Comparison of ENCODE assay signal across 8 mouse cellular contexts in genomic region chr5:142441332-142442044, GRCm38 (mm10). TPM values are rescaled to one million over a fixed set of nuclear protein-coding genes. Genes with fewer than 3 reads are reported as not detected.
A peak's percentile ranks its signal among the peaks of the same experiment; 100 is the strongest.
DNase-seq lines count a peak whose midpoint lies in the region; ATAC-seq and TF ChIP-seq lines count a peak whose summit lies in the region.

No protein-coding gene starts in this region.

- DNase-seq in heart, adult 18-20 months = no peak
- peak; percentile 54 for DNase-seq in Patski (ENCODE audit: low read depth, low spot score)
- DNase-seq in midbrain, embryonic 10.5 days (ENCODE audit: low spot score) = no peak
- no peak for DNase-seq in c-Kit-positive CD71-positive TER-119-positive erythroid progenitor cells, embryonic 14.5 days (ENCODE audit: low spot score)
- no peak for DNase-seq in frontal cortex, adult 2 months (ENCODE audit: extremely low spot score in 1 of 2, low spot score in 1 of 2)
- DNase-seq in adrenal gland, adult 8-10 months = no peak

- no peaks in the 10 kb centered on the region for H3K9me3 ChIP-seq in heart, embryonic 13.5 days
- no peaks in the 10 kb centered on the region for H3K9me3 ChIP-seq in hindbrain, embryonic 15.5 days
- no peaks in the 10 kb centered on the region for H3K9me3 ChIP-seq in midbrain, embryonic 10.5 days (replicated peaks)

- peak overlapping the region; percentile 51 for H3K4me3 ChIP-seq in heart, embryonic 13.5 days
- no peak overlapping the region for H3K4me3 ChIP-seq in hindbrain, embryonic 15.5 days
- H3K4me3 ChIP-seq in midbrain, embryonic 10.5 days = peak overlapping the region; percentile 51

- peak overlapping the region; percentile 79 for H3K9ac ChIP-seq in heart, embryonic 13.5 days
- H3K9ac ChIP-seq in hindbrain, embryonic 15.5 days = no peak overlapping the region

- H3K4me1 ChIP-seq in heart, embryonic 13.5 days = peaks cover 72% of the 10 kb centered on the region
- peaks cover 51% of the 10 kb centered on the region for H3K4me1 ChIP-seq in hindbrain, embryonic 15.5 days (replicated peaks)
- peaks cover 85% of the 10 kb centered on the region for H3K4me1 ChIP-seq in midbrain, embryonic 10.5 days

- in situ Hi-C loops in Patski (cut with MboI; ENCODE audit: low pct_unique_long_range_greater_than_20kb) = loop anchor here (5.0 kb wide), 2 partner anchors 34 to 74 kb away; no protein-coding TSS in a partner anchor

- no peaks in the 10 kb centered on the region for H3K27me3 ChIP-seq in heart, embryonic 13.5 days (replicated peaks)
- no peaks in the 10 kb centered on the region for H3K27me3 ChIP-seq in Patski
- H3K27me3 ChIP-seq in hindbrain, embryonic 15.5 days = no peaks in the 10 kb centered on the region
- no peaks in the 10 kb centered on the region for H3K27me3 ChIP-seq in midbrain, embryonic 10.5 days (ENCODE audit: low read depth, poor library complexity, severe bottlenecking)

- POLR2A ChIA-PET in Patski (lab: Charles Lee) = interaction anchor here (0.8 to 2.5 kb wide), 5 partner anchors 17 to 109 kb away, joined by 3 to 14 read pairs (median 3); partner anchors contain the start of genes Foxk1 and Radil

- no peak for TF ChIP-seq CTCF in Patski (IDR thresholded peaks at IDR 0.05)

- H3K27ac ChIP-seq in heart, embryonic 13.5 days (replicated peaks) = peak overlapping the region; percentile 94
- peak overlapping the region; percentile 82 for H3K27ac ChIP-seq in hindbrain, embryonic 15.5 days (replicated peaks)
- H3K27ac ChIP-seq in midbrain, embryonic 10.5 days (replicated peaks) = peak overlapping the region; percentile 86

- peak overlapping the region; percentile 76 for H3K4me2 ChIP-seq in heart, embryonic 13.5 days
- H3K4me2 ChIP-seq in hindbrain, embryonic 15.5 days = peak overlapping the region; percentile 53

- CTCF ChIA-PET in Patski (lab: Charles Lee) = interaction anchor here (1.2 to 2.5 kb wide), 5 partner anchors 16 to 77 kb away, joined by 3 to 8 read pairs (median 4); partner anchors contain the start of gene Foxk1

- no peak for ATAC-seq in heart, embryonic 13.5 days (ENCODE audit: extremely low read depth, insufficient number of reproducible peaks, low FRiP score, low TSS enrichment)
- peak; percentile 1 for ATAC-seq in Patski
- no peak for ATAC-seq in hindbrain, embryonic 15.5 days (ENCODE audit: low FRiP score, low read depth)

- 57% methylated on average over 22 of the region's 22 CpGs for WGBS in heart, embryonic 13.5 days
- WGBS in hindbrain, embryonic 15.5 days = 49% methylated on average over 22 of the region's 22 CpGs
- WGBS in midbrain, embryonic 10.5 days = 65% methylated on average over 22 of the region's 22 CpGs

- H3K36me3 ChIP-seq in heart, embryonic 13.5 days = peaks cover 11% of the 10 kb centered on the region
- no peaks in the 10 kb centered on the region; the same call in 1 of the 2 replicates for H3K36me3 ChIP-seq in hindbrain, embryonic 15.5 days
- H3K36me3 ChIP-seq in midbrain, embryonic 10.5 days = peaks cover 25% of the 10 kb centered on the region

RNA-seq across cellular contexts. Expression of gene Ap5z1, which starts 22.3 kb away (rescaled TPM):
- 6.9 and 7.4 TPM in 2 replicates for polyA plus RNA-seq in heart, embryonic 13.5 days (2015; fragmentation: Nextera tagmentation; extraction: Ambion mirVana)
- 1 to 10 TPM; 5.0 to 6.0 TPM for total RNA-seq in heart, adult 18-20 months (2021)
- 30.6 TPM for polyA plus RNA-seq in Patski (2021)
- 13.5 and 14.3 TPM in 2 replicates for polyA plus RNA-seq in hindbrain, embryonic 15.5 days (2015; fragmentation: Nextera tagmentation; extraction: Ambion mirVana)
- 12.3 and 14.6 TPM in 2 replicates for polyA plus RNA-seq in midbrain, embryonic 10.5 days (2016; fragmentation: Nextera tagmentation; extraction: Ambion mirVana)
- 30.7 and 30.8 TPM in 2 replicates for polyA plus RNA-seq in frontal cortex, adult 2 months (2012; rRNA removed)
- 10 to 100 TPM; 18.4 to 36.8 (median 26.5) TPM for total RNA-seq in adrenal gland, adult 8-10 months (2022)

RNA-seq across cellular contexts. Expression of gene Foxk1, which starts 40.2 kb away (rescaled TPM):
- 3.4 and 4.3 TPM in 2 replicates for polyA plus RNA-seq in heart, embryonic 13.5 days (2015; fragmentation: Nextera tagmentation; extraction: Ambion mirVana)
- 10 to 100 TPM; 15.7 to 15.9 TPM for total RNA-seq in heart, adult 18-20 months (2021)
- polyA plus RNA-seq in Patski (2021) = 29.3 TPM
- 6.1 and 6.6 TPM in 2 replicates for polyA plus RNA-seq in hindbrain, embryonic 15.5 days (2015; fragmentation: Nextera tagmentation; extraction: Ambion mirVana)
- 3.7 and 5.3 TPM in 2 replicates for polyA plus RNA-seq in midbrain, embryonic 10.5 days (2016; fragmentation: Nextera tagmentation; extraction: Ambion mirVana)
- polyA plus RNA-seq in frontal cortex, adult 2 months (2012; rRNA removed) = 19.1 and 19.2 TPM in 2 replicates
- 10 to 100 TPM; 24.8 to 30.9 (median 28.3) TPM for total RNA-seq in adrenal gland, adult 8-10 months (2022)
